Mouse (Mus musculus) kidney, embryonic 15.5 days (tissue): ENCODE measurements around the gene Atrx. TPM values are rescaled to one million over a fixed set of nuclear protein-coding genes. Genes with fewer than 3 reads are reported as not detected.
"Not testable (repeated sequence)": the region's sequence is repeated elsewhere in the genome, so short reads cannot be mapped to it uniquely, and the experiment has no call there.

Source experiments
- ATAC-seq: fragments of 200-750 bp; cut with Nextera tagmentation; replicated peaks from 2 replicates; pipeline ENCODE4 v1.8.0; 2017; ENCODE audit warnings: moderate TSS enrichment; ENCODE audit not compliant: low FRiP score
- H3K27ac ChIP-seq: fragments of 300-500 bp; sonication (generic); 2 replicates; pipeline ENCODE4 v1.5.1; 2015; ENCODE audit warnings: mild to moderate bottlenecking, inconsistent platforms
- H3K27me3 ChIP-seq: fragments of 300-500 bp; sonication (generic); 2 replicates; pipeline ENCODE4 v1.6.1; 2015; ENCODE audit warnings: inconsistent platforms
- H3K36me3 ChIP-seq: fragments of 300-500 bp; sonication (generic); 2 replicates; pipeline ENCODE4 v1.6.1; 2015; ENCODE audit warnings: inconsistent platforms
- H3K4me1 ChIP-seq: fragments of 300-500 bp; sonication (generic); 2 replicates; pipeline ENCODE4 v1.6.1; 2015; ENCODE audit warnings: inconsistent platforms
- H3K4me2 ChIP-seq: fragments of 300-500 bp; sonication (generic); 2 replicates; pipeline ENCODE4 v1.6.1; 2015; ENCODE audit warnings: moderate library complexity, mild to moderate bottlenecking, inconsistent platforms
- H3K4me3 ChIP-seq: fragments of 300-500 bp; sonication (generic); replicated peaks from 2 replicates; pipeline ENCODE4 v1.5.1; 2015; ENCODE audit warnings: mild to moderate bottlenecking, inconsistent platforms
- H3K9ac ChIP-seq: fragments of 300-500 bp; sonication (generic); 2 replicates; pipeline ENCODE4 v1.6.1; 2015; ENCODE audit warnings: mild to moderate bottlenecking, inconsistent platforms
- H3K9me3 ChIP-seq: fragments of 300-500 bp; sonication (generic); replicated peaks from 2 replicates; pipeline ENCODE4 v1.6.1; 2016; ENCODE audit warnings: inconsistent platforms
- WGBS: fragments of 180-500 bp; shearing (Covaris S2); methylation state at CpG from one replicate; pipeline ENCODE4 v1.1.7; 2015; ENCODE audit warnings: mixed read lengths; 5-methylcytosine and 5-hydroxymethylcytosine counted together
- polyA plus RNA-seq: library from polyadenylated mRNA; unstranded; fragments of >200 nt; fragmentation: Nextera tagmentation; extraction: Ambion mirVana; gene quantifications from 2 replicates; pipeline ENCODE4 v1.2.1, GENCODE M21; 2015

Gene Atrx
- polyA plus RNA-seq, result 207 and 209 TPM in 2 replicates

GRCm38 (mm10) chrX:105928861-105929477 lies at the start of gene Atrx:
Gene Atrx (minus strand): TSS chrX:105929403.
- Histone ChIP-seq H3K4me1 (peaks cover 13% of the 10 kb centered on the region; the same call in 1 of the 2 replicates), H3K9ac (peak within 1 kb of the TSS; percentile 72), H3K9me3 (no peaks in the 10 kb centered on the region), H3K36me3 (no peaks in the 10 kb centered on the region), H3K4me3 (peak within 1 kb of the TSS; percentile 72), H3K4me2 (peak within 1 kb of the TSS; percentile 50), H3K27me3 (0 out of 2 replicates have a peak, but pooled peaks cover 4% of the 10 kb centered on the region), H3K27ac (peak within 1 kb of the TSS; percentile 93)
- peak; percentile 96 for ATAC-seq
- WGBS, result 19% methylated on average over 39 of the region's 42 CpGs

- not testable (repeated sequence) for H3K4me1 ChIP-seq, H3K27me3 ChIP-seq, H3K36me3 ChIP-seq, H3K4me2 ChIP-seq, H3K9me3 ChIP-seq, H3K4me3 ChIP-seq, H3K9ac ChIP-seq, H3K27ac ChIP-seq, ATAC-seq
- 74% methylated on average over 14 of the region's 14 CpGs for WGBS
Observed at GRCm38 (mm10) chrX:105957091-105957490, 27.9 kb upstream of the Atrx start.

- Histone ChIP-seq H3K27me3 (no peaks in the 10 kb centered on the region), H3K4me1 (no peaks in the 10 kb centered on the region), H3K36me3 (no peaks in the 10 kb centered on the region), H3K9ac (no peak overlapping the region), H3K4me3 (no peak overlapping the region), H3K9me3 (no peaks in the 10 kb centered on the region), H3K4me2 (no peak overlapping the region), H3K27ac (no peak overlapping the region)
- WGBS, result 67% methylated on average over 2 of the region's 2 CpGs
- ATAC-seq, result no peak
Observed at GRCm38 (mm10) chrX:105953999-105954398, 24.8 kb upstream of the Atrx start.

- Histone ChIP-seq H3K27ac (no peak overlapping the region), H3K9ac (no peak overlapping the region), H3K27me3 (no peaks in the 10 kb centered on the region), H3K36me3 (no peaks in the 10 kb centered on the region), H3K4me2 (no peak overlapping the region), H3K4me3 (no peak overlapping the region), H3K4me1 (no peaks in the 10 kb centered on the region), H3K9me3 (no peaks in the 10 kb centered on the region)
- 52% methylated on average over 1 of the region's 1 CpGs for WGBS
- no peak for ATAC-seq
Observed at GRCm38 (mm10) chrX:105946357-105946756, 17.2 kb upstream of the Atrx start.

GRCm38 (mm10) chrX:105939245-105939644 lies 10.0 kb upstream of the Atrx start:
- H3K4me2 ChIP-seq, result no peak overlapping the region
- no peak overlapping the region for H3K4me3 ChIP-seq
- 95% methylated on average over 6 of the region's 7 CpGs for WGBS

GRCm38 (mm10) chrX:105937736-105938135 lies 8.5 kb upstream of the Atrx start:
- no peaks in the 10 kb centered on the region for H3K9me3 ChIP-seq
- H3K9ac ChIP-seq, result no peak overlapping the region
- H3K27ac ChIP-seq, result no peak overlapping the region
- 76% methylated on average over 2 of the region's 2 CpGs for WGBS
- ATAC-seq, result no peak
- no peaks in the 10 kb centered on the region for H3K27me3 ChIP-seq
- no peaks in the 10 kb centered on the region for H3K4me1 ChIP-seq
- H3K4me2 ChIP-seq, result no peak overlapping the region
- H3K36me3 ChIP-seq, result no peaks in the 10 kb centered on the region
- H3K4me3 ChIP-seq, result no peak overlapping the region

More at GRCm38 (mm10) chrX:105939245-105939644, 10.0 kb upstream of the Atrx start:
- H3K9me3 ChIP-seq, result no peaks in the 10 kb centered on the region
- no peaks in the 10 kb centered on the region for H3K36me3 ChIP-seq
- no peak overlapping the region for H3K27ac ChIP-seq
- H3K27me3 ChIP-seq, result no peaks in the 10 kb centered on the region
- H3K9ac ChIP-seq, result no peak overlapping the region
- ATAC-seq, result no peak
- H3K4me1 ChIP-seq, result no peaks in the 10 kb centered on the region

- no peak overlapping the region for H3K9ac ChIP-seq
- no peaks in the 10 kb centered on the region for H3K36me3 ChIP-seq
- no peaks in the 10 kb centered on the region for H3K4me1 ChIP-seq
- WGBS, result 59% methylated on average over 5 of the region's 5 CpGs
- no peak overlapping the region for H3K4me3 ChIP-seq
- H3K4me2 ChIP-seq, result no peak overlapping the region
- 0 out of 2 replicates have a peak, but pooled peaks cover 4% of the 10 kb centered on the region for H3K27me3 ChIP-seq
- no peak for ATAC-seq
- no peaks in the 10 kb centered on the region for H3K9me3 ChIP-seq
- H3K27ac ChIP-seq, result no peak overlapping the region
Observed at GRCm38 (mm10) chrX:105934341-105934740, 5.1 kb upstream of the Atrx start.

GRCm38 (mm10) chrX:105929478-105930038 lies 355 bp upstream of the Atrx start:
- H3K9ac ChIP-seq, result no peak overlapping the region
- H3K36me3 ChIP-seq, result no peaks in the 10 kb centered on the region
- H3K27me3 ChIP-seq, result 0 out of 2 replicates have a peak, but pooled peaks cover 4% of the 10 kb centered on the region
- H3K9me3 ChIP-seq, result no peaks in the 10 kb centered on the region
- peak overlapping the region; percentile 72 for H3K4me3 ChIP-seq
- peak; percentile 7; the same call in 1 of the 2 replicates for ATAC-seq
- WGBS, result 33% methylated on average over 8 of the region's 8 CpGs
- peaks cover 13% of the 10 kb centered on the region; the same call in 1 of the 2 replicates for H3K4me1 ChIP-seq
- no peak overlapping the region for H3K27ac ChIP-seq
- H3K4me2 ChIP-seq, result peak overlapping the region; percentile 41

- H3K9me3 ChIP-seq, result no peaks in the 10 kb centered on the region
- peak overlapping the region; percentile 93 for H3K27ac ChIP-seq
- peaks cover 13% of the 10 kb centered on the region; the same call in 1 of the 2 replicates for H3K4me1 ChIP-seq
- peak; percentile 73 for ATAC-seq
- peak overlapping the region; percentile 50 for H3K4me2 ChIP-seq
- H3K27me3 ChIP-seq, result 0 out of 2 replicates have a peak, but pooled peaks cover 4% of the 10 kb centered on the region
- H3K9ac ChIP-seq, result peak overlapping the region; percentile 72
- H3K4me3 ChIP-seq, result peak overlapping the region; percentile 72
- 18% methylated on average over 48 of the region's 69 CpGs for WGBS
- no peaks in the 10 kb centered on the region for H3K36me3 ChIP-seq
Observed at GRCm38 (mm10) chrX:105927941-105928860, 1.0 kb downstream of the Atrx start.

- peak overlapping the region; percentile 50 for H3K4me2 ChIP-seq
Observed at GRCm38 (mm10) chrX:105926121-105926735, 3.0 kb downstream of the Atrx start.

GRCm38 (mm10) chrX:105924326-105925070 lies 4.7 kb downstream of the Atrx start:
- Histone ChIP-seq H3K27me3 (no peaks in the 10 kb centered on the region), H3K4me3 (no peak overlapping the region), H3K27ac (no peak overlapping the region), H3K4me1 (peaks cover 13% of the 10 kb centered on the region; the same call in 1 of the 2 replicates), H3K4me2 (no peak overlapping the region), H3K9me3 (no peaks in the 10 kb centered on the region), H3K9ac (no peak overlapping the region), H3K36me3 (no peaks in the 10 kb centered on the region)
- WGBS, result 77% methylated on average over 5 of the region's 5 CpGs
- no peak for ATAC-seq

More at GRCm38 (mm10) chrX:105926121-105926735, 3.0 kb downstream of the Atrx start:
- peaks cover 13% of the 10 kb centered on the region; the same call in 1 of the 2 replicates for H3K4me1 ChIP-seq
- H3K36me3 ChIP-seq, result no peaks in the 10 kb centered on the region
- no peaks in the 10 kb centered on the region for H3K9me3 ChIP-seq
- no peaks in the 10 kb centered on the region for H3K27me3 ChIP-seq
- no peak overlapping the region for H3K9ac ChIP-seq
- H3K4me3 ChIP-seq, result 0 out of 2 replicates have a peak overlapping the region, but pooled peaks have one; percentile 72
- no peak for ATAC-seq
- H3K27ac ChIP-seq, result peak overlapping the region; percentile 9; the same call in 1 of the 2 replicates
- 63% methylated on average over 12 of the region's 12 CpGs for WGBS
